Mouse (Mus musculus): ENCODE results near the gene St6galnac5. TPM values are rescaled to one million over a fixed set of nuclear protein-coding genes. Genes with fewer than 3 reads are reported as not detected.

St6galnac5 gene
- total and polyA plus RNA-seq, 3 experiments = 0.04 TPM; not detected in 2

DNA sequence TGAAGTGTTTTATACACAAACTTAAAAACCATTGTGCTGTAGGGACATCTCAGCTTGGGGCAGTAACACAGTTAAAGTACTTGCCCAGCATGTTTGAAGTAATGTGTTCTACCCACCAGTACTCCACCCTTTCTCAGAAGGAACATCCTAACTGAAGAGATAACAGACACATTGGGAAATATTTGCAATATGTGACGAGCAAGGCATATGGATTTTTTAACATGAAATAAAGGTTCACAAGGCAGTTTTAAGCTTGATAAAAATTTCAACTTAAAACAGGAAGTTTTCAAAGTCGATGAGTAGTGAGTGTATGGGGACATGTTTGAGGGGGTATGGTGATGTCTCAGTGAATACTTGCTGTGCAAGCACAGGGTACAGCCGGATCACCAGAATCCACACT, 45.7 kb downstream of the St6galnac5 start:
- in situ Hi-C loops (cut with MboI; ENCODE audit: low pct_ligation_motif_present, low pct_unique_long_range_greater_than_20kb, low sequenced_read_pairs) (no loop called here), dilution Hi-C loops (cut with MboI; ENCODE audit: extremely low pct_ligation_motif_present, extremely low pct_unique_long_range_greater_than_20kb, low sequenced_read_pairs) (no loop called here)
- Histone ChIP-seq H3K9ac (ENCODE audit: insufficient read depth, low read depth) (no peak overlapping the region), H3K79me2 (replicated peaks; ENCODE audit: control insufficient read depth, extremely low read depth, insufficient read depth, poor library complexity, severe bottlenecking) (no peaks in the 10 kb centered on the region), H3K4me3 (replicated peaks in 1 of 3; ENCODE audit: low read depth in 2 of 3, low read length in 2 of 3, poor library complexity in 1 of 3) (no peak overlapping the region), H3K27me3 (replicated peaks) (no peaks in the 10 kb centered on the region), H3K4me2 (ENCODE audit: insufficient read depth, low read depth, poor library complexity, severe bottlenecking) (no peak overlapping the region), H3K36me3 (replicated peaks in 1 of 2; ENCODE audit: control insufficient read depth in 1 of 2, insufficient read depth in 1 of 2, low read length in 1 of 2) (peaks cover 0 to 2% of the 10 kb centered on the region in 2 experiments), H3K27ac (ENCODE audit: insufficient read depth, low read depth) (no peak overlapping the region), H3K9me3 (replicated peaks; ENCODE audit: low read length) (no peaks in the 10 kb centered on the region), H3K4me1 (ENCODE audit: control insufficient read depth in 1 of 2, insufficient read depth in 2 of 2) (peaks cover 12 to 24% of the 10 kb centered on the region in 2 experiments)
- DNase-seq (ENCODE audit: extremely low read depth) = no peak
- TF ChIP-seq TCF12 (IDR thresholded peaks at IDR 0.05; ENCODE audit: low read depth, low read length) (no peak), MAX (IDR thresholded peaks at IDR 0.05; ENCODE audit: low read length) (no peak), PAX5 (IDR thresholded peaks at IDR 0.05; ENCODE audit: low read length) (no peak), SIN3A (IDR thresholded peaks at IDR 0.05; ENCODE audit: low read length) (0 out of 2 replicates have a peak, but pooled peaks have one; percentile 27)

DNA sequence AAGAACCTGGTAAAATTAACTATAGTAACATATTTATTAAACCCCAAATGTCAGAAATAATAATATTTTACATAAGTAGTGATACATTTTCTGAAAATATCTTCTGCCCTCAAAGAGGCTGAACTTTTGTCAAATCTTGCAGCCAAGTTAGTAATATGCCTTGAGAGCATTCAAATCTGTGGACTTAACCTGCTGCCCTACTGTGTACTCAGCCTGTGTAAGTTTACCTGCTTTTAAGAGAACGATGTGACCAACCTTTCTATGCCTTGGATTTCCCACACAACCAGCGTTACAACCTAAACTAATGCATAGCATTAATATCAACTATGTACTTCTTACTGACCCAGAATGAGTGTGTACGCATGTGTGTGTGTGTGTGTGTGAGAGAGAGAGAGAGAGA, 48.3 kb downstream of the St6galnac5 start:
- no peak overlapping the region for H3K4me3 ChIP-seq (replicated peaks in 1 of 3; ENCODE audit: low read depth in 2 of 3, low read length in 2 of 3, poor library complexity in 1 of 3)
- no peaks in the 10 kb centered on the region for H3K79me2 ChIP-seq (replicated peaks; ENCODE audit: control insufficient read depth, extremely low read depth, insufficient read depth, poor library complexity, severe bottlenecking)
- TF ChIP-seq JUND (conservative IDR thresholded peaks at IDR 0.05; ENCODE audit: low read depth, low read length) = no peak
- TF ChIP-seq ZKSCAN1 (IDR thresholded peaks at IDR 0.05; ENCODE audit: borderline replicate concordance, low read depth, low read length) = peak; percentile 61; the same call in 1 of the 2 replicates
- no peak for TF ChIP-seq ELF1 (IDR thresholded peaks at IDR 0.05; ENCODE audit: low read depth, low read length)
- no peak for TF ChIP-seq MYC (IDR thresholded peaks at IDR 0.05; ENCODE audit: low read depth, low read length)
- no peak for TF ChIP-seq SIN3A (IDR thresholded peaks at IDR 0.05; ENCODE audit: low read length)
- no peak for TF ChIP-seq BHLHE40 (IDR thresholded peaks at IDR 0.05; ENCODE audit: low read depth, low read length)
- dilution Hi-C loops (cut with MboI; ENCODE audit: extremely low pct_ligation_motif_present, extremely low pct_unique_long_range_greater_than_20kb, low sequenced_read_pairs) = no loop called here
- no peaks in the 10 kb centered on the region for H3K9me3 ChIP-seq (replicated peaks; ENCODE audit: low read length)
- in situ Hi-C loops (cut with MboI; ENCODE audit: low pct_ligation_motif_present, low pct_unique_long_range_greater_than_20kb, low sequenced_read_pairs) = no loop called here
- H3K36me3 ChIP-seq (replicated peaks in 1 of 2; ENCODE audit: control insufficient read depth in 1 of 2, insufficient read depth in 1 of 2, low read length in 1 of 2) = peaks cover 0 to 3% of the 10 kb centered on the region in 2 experiments
- no peak for DNase-seq (ENCODE audit: extremely low read depth)
- H3K4me2 ChIP-seq (ENCODE audit: insufficient read depth, low read depth, poor library complexity, severe bottlenecking) = no peak overlapping the region
- no peaks in the 10 kb centered on the region for H3K27me3 ChIP-seq (replicated peaks)
- H3K4me1 ChIP-seq (ENCODE audit: control insufficient read depth in 1 of 2, insufficient read depth in 2 of 2) = peaks cover 16 to 36% of the 10 kb centered on the region in 2 experiments
- no peak overlapping the region for H3K9ac ChIP-seq (ENCODE audit: insufficient read depth, low read depth)
- H3K27ac ChIP-seq (ENCODE audit: insufficient read depth, low read depth) = no peak overlapping the region

DNA sequence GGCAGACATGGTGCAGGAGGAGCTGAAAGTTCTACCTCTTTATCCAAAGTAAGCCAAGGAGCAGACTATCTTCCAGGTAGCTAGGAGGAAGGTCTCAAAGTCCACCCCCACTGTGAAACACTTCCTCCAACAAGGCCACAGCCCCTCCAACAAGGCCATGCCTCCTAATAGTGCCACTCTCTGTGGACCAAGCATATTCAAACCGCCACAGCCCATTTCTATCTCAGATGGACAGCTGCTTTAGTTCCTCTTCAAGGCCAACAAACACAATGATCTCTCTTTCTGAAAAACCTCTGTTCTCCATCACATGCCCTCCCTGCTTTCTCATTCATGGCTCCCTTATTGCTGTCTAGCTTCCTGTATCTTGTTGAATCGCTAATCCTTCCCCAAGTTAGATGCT, 49.5 kb downstream of the St6galnac5 start:
- no peaks in the 10 kb centered on the region for H3K79me2 ChIP-seq (replicated peaks; ENCODE audit: control insufficient read depth, extremely low read depth, insufficient read depth, poor library complexity, severe bottlenecking)
- H3K4me1 ChIP-seq (ENCODE audit: control insufficient read depth in 1 of 2, insufficient read depth in 2 of 2) = peaks cover 18 to 48% of the 10 kb centered on the region in 2 experiments
- H3K4me2 ChIP-seq (ENCODE audit: insufficient read depth, low read depth, poor library complexity, severe bottlenecking) = no peak overlapping the region
- peaks cover 0 to 3% of the 10 kb centered on the region in 2 experiments for H3K36me3 ChIP-seq (replicated peaks in 1 of 2; ENCODE audit: control insufficient read depth in 1 of 2, insufficient read depth in 1 of 2, low read length in 1 of 2)
- no peak for DNase-seq (ENCODE audit: extremely low read depth)
- H3K27me3 ChIP-seq (replicated peaks) = no peaks in the 10 kb centered on the region
- TF ChIP-seq CHD1 (IDR thresholded peaks at IDR 0.05; ENCODE audit: low read depth, low read length) (no peak), MAZ (IDR thresholded peaks at IDR 0.05; ENCODE audit: low read depth, low read length) (no peak), ZC3H11A (IDR thresholded peaks at IDR 0.05; ENCODE audit: low read depth, low read length) (no peak), ZKSCAN1 (IDR thresholded peaks at IDR 0.05; ENCODE audit: borderline replicate concordance, low read depth, low read length) (no peak), ZMIZ1 (IDR thresholded peaks at IDR 0.05; ENCODE audit: low read depth, low read length) (no peak), KAT2A (IDR thresholded peaks at IDR 0.05; ENCODE audit: insufficient replicate concordance, low read length) (no peak), PAX5 (IDR thresholded peaks at IDR 0.05; ENCODE audit: low read length) (no peak), JUND (conservative IDR thresholded peaks at IDR 0.05; ENCODE audit: low read depth, low read length) (no peak), POLR2AphosphoS2 (IDR thresholded peaks at IDR 0.05; ENCODE audit: low read depth, low read length) (no peak), MEF2A (IDR thresholded peaks at IDR 0.05; ENCODE audit: borderline replicate concordance, low read depth, low read length) (no peak), GABPA (IDR thresholded peaks at IDR 0.05; ENCODE audit: insufficient replicate concordance, low read depth, low read length) (no peak), RAD21 (IDR thresholded peaks at IDR 0.05; ENCODE audit: low read depth, low read length) (no peak), MXI1 (IDR thresholded peaks at IDR 0.05; ENCODE audit: low read depth, low read length) (no peak)
- no peaks in the 10 kb centered on the region for H3K9me3 ChIP-seq (replicated peaks; ENCODE audit: low read length)
- H3K4me3 ChIP-seq (replicated peaks in 1 of 3; ENCODE audit: low read depth in 2 of 3, low read length in 2 of 3, poor library complexity in 1 of 3) = no peak overlapping the region
- dilution Hi-C loops (cut with MboI; ENCODE audit: extremely low pct_ligation_motif_present, extremely low pct_unique_long_range_greater_than_20kb, low sequenced_read_pairs) (no loop called here), in situ Hi-C loops (cut with MboI; ENCODE audit: low pct_ligation_motif_present, low pct_unique_long_range_greater_than_20kb, low sequenced_read_pairs) (no loop called here)
- H3K27ac ChIP-seq (ENCODE audit: insufficient read depth, low read depth) = no peak overlapping the region
- H3K9ac ChIP-seq (ENCODE audit: insufficient read depth, low read depth) = no peak overlapping the region

Measured in CH12.LX (cell line).